In the genomic region with DNA sequence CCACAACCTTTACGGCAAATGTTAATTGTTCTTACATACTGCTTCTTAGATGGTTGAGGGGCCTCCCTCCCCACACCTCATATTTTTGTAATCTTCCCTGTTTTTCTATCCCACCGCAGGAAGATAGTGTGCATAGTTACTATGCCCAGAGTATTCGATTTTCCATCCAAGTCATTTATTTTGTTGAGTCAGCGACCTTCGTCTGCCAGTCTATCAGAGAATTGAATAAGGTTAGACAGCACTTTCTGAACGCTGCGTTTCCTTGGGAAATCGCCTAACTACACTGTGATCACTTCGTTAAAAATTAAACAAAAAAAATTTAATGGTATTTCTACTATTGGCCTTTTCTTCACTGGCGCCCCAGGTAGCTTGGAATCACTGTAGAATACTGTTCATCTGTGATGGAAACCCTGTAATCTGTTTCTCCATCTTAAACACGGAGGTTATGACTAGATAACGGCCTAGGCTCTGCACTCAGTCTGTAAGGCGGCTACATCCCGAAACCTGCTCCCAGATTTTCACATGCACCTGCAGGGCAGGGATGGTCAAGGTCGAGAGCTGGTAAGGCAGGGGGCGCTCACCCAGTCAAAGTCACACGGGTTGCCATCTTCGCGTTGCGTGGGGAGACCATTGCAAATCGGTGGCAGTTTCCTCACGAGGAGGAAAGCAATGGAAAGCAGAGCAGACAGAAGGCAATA, we compare ENCODE assay signal across 8 mouse cellular contexts. TPM values are rescaled to one million over a fixed set of nuclear protein-coding genes. Genes with fewer than 3 reads are reported as not detected.
DNase-seq lines count a peak whose midpoint lies in the region; ATAC-seq and TF ChIP-seq lines count a peak whose summit lies in the region.

No protein-coding gene starts in this region.

- H3K9ac ChIP-seq in embryonic facial prominence, embryonic 13.5 days, result peak overlapping the region; percentile 71
- H3K9ac ChIP-seq in intestine, postnatal 0 days (ENCODE audit: low read depth, low read length), result peak overlapping the region; percentile 38
- H3K9ac ChIP-seq in neural tube, embryonic 11.5 days (ENCODE audit: low read length), result peak overlapping the region; percentile 48

- WGBS in embryonic facial prominence, embryonic 13.5 days, result 12% methylated on average over 22 of the region's 22 CpGs
- WGBS in intestine, postnatal 0 days, result 4% methylated on average over 22 of the region's 22 CpGs
- WGBS in neural tube, embryonic 11.5 days, result 11% methylated on average over 22 of the region's 22 CpGs

- peaks cover 25% of the 10 kb centered on the region for H3K79me3 ChIP-seq in C2C12 (ENCODE audit: low read depth)

- H3ac ChIP-seq in C2C12 (ENCODE audit: control insufficient read depth, insufficient read length, low read depth), result peak overlapping the region; percentile 76

- peaks cover 18% of the 10 kb centered on the region for H3K4me1 ChIP-seq in embryonic facial prominence, embryonic 13.5 days
- H3K4me1 ChIP-seq in intestine, postnatal 0 days (replicated peaks; ENCODE audit: control insufficient read depth, insufficient read depth, low read length), result no peaks in the 10 kb centered on the region; the same call in 1 of the 2 replicates
- H3K4me1 ChIP-seq in neural tube, embryonic 11.5 days (ENCODE audit: control insufficient read depth, insufficient read depth, low read length), result peaks cover 13% of the 10 kb centered on the region

- ATAC-seq in frontal cortex, adult (ENCODE audit: low TSS enrichment), result peak; percentile 54
- ATAC-seq in embryonic facial prominence, embryonic 13.5 days (ENCODE audit: insufficient number of reproducible peaks, insufficient read depth, low FRiP score, low TSS enrichment, low read depth), result no peak; the same call in 1 of the 2 replicates
- ATAC-seq in intestine, postnatal 0 days, result peak; percentile 29; the same call in 1 of the 2 replicates
- peak; percentile 64 for ATAC-seq in neural tube, embryonic 11.5 days (ENCODE audit: insufficient read depth, low FRiP score, low TSS enrichment)

- no peak for DNase-seq in frontal cortex, postnatal 10 days (ENCODE audit: low spot score in 2 of 2)
- DNase-seq in neural tube, embryonic 11.5 days (ENCODE audit: low spot score), result no peak
- no peak for DNase-seq in layer of hippocampus, postnatal 36 days
- no peak for DNase-seq in urinary bladder, postnatal 10 days (ENCODE audit: low spot score)

- H3K4me3 ChIP-seq in C2C12 (ENCODE audit: insufficient read depth, poor library complexity, severe bottlenecking), result peak overlapping the region; percentile 98
- peak overlapping the region; percentile 99 for H3K4me3 ChIP-seq in embryonic facial prominence, embryonic 13.5 days
- H3K4me3 ChIP-seq in intestine, postnatal 0 days (ENCODE audit: low read depth, low read length), result peak overlapping the region; percentile 74
- peak overlapping the region; percentile 56 for H3K4me3 ChIP-seq in neural tube, embryonic 11.5 days (ENCODE audit: low read depth, low read length)

- peak overlapping the region; percentile 78 for H3K4me2 ChIP-seq in embryonic facial prominence, embryonic 13.5 days
- peak overlapping the region; percentile 77 for H3K4me2 ChIP-seq in intestine, postnatal 0 days (replicated peaks; ENCODE audit: low read depth)
- peak overlapping the region; percentile 70 for H3K4me2 ChIP-seq in neural tube, embryonic 11.5 days (ENCODE audit: low read depth)

- no peaks in the 10 kb centered on the region for H3K9me3 ChIP-seq in embryonic facial prominence, embryonic 13.5 days
- no peaks in the 10 kb centered on the region for H3K9me3 ChIP-seq in intestine, postnatal 0 days (ENCODE audit: control insufficient read depth)
- H3K9me3 ChIP-seq in neural tube, embryonic 11.5 days (ENCODE audit: control insufficient read depth, low read length), result no peaks in the 10 kb centered on the region

- H3K79me2 ChIP-seq in C2C12 (ENCODE audit: control insufficient read depth, insufficient read depth), result peaks cover 47% of the 10 kb centered on the region

- peaks cover 34% of the 10 kb centered on the region for H3K36me3 ChIP-seq in C2C12 (ENCODE audit: control insufficient read depth, insufficient read depth)
- peaks cover 39% of the 10 kb centered on the region for H3K36me3 ChIP-seq in embryonic facial prominence, embryonic 13.5 days
- H3K36me3 ChIP-seq in intestine, postnatal 0 days (ENCODE audit: control insufficient read depth, insufficient read depth), result peaks cover 21% of the 10 kb centered on the region; the same call in 1 of the 2 replicates
- peaks cover 15% of the 10 kb centered on the region for H3K36me3 ChIP-seq in neural tube, embryonic 11.5 days (ENCODE audit: control insufficient read depth, insufficient read depth, low read length)

- H3K27ac ChIP-seq in embryonic facial prominence, embryonic 13.5 days, result no peak overlapping the region
- peak overlapping the region; percentile 46 for H3K27ac ChIP-seq in intestine, postnatal 0 days (ENCODE audit: low read depth, low read length)
- H3K27ac ChIP-seq in neural tube, embryonic 11.5 days (ENCODE audit: low read depth, low read length), result no peak overlapping the region

- H3K27me3 ChIP-seq in C2C12 (ENCODE audit: control insufficient read depth, insufficient read depth, insufficient read length), result no peaks in the 10 kb centered on the region
- no peaks in the 10 kb centered on the region for H3K27me3 ChIP-seq in embryonic facial prominence, embryonic 13.5 days
- no peaks in the 10 kb centered on the region for H3K27me3 ChIP-seq in intestine, postnatal 0 days (replicated peaks; ENCODE audit: control insufficient read depth, insufficient read depth, low read length)
- H3K27me3 ChIP-seq in neural tube, embryonic 11.5 days (ENCODE audit: control insufficient read depth, insufficient read depth, low read length), result no peaks in the 10 kb centered on the region

- TF ChIP-seq CTCF in C2C12 (IDR thresholded peaks at IDR 0.05; ENCODE audit: control insufficient read depth, insufficient read depth, insufficient read length), result peak; percentile 28
- TF ChIP-seq CTCF in intestine, postnatal 0 days (IDR thresholded peaks at IDR 0.05; ENCODE audit: low read depth), result peak; percentile 72

TF ChIP-seq in C2C12, 6 proteins besides CTCF, POLR2A, EP300 and RAD21:
- TF ChIP-seq FOSL1 (IDR thresholded peaks at IDR 0.05; ENCODE audit: insufficient read depth, low read length, poor library complexity, severe bottlenecking), result no peak
- no peak for TF ChIP-seq MAX (IDR thresholded peaks at IDR 0.05)
- no peak for TF ChIP-seq MYOD1 (IDR thresholded peaks at IDR 0.05; ENCODE audit: control insufficient read depth, insufficient read length, low read depth)
- TF ChIP-seq MYOG (IDR thresholded peaks at IDR 0.05; ENCODE audit: control insufficient read depth, extremely low read depth, insufficient read length), result no peak
- TF ChIP-seq CEBPB (IDR thresholded peaks at IDR 0.05; ENCODE audit: low read depth), result no peak
- TF ChIP-seq USF1 (IDR thresholded peaks at IDR 0.05; ENCODE audit: low read depth), result no peak
TF ChIP-seq in C2C12: peak in this region for 0.

RNA-seq across cellular contexts. Expression of a gene that starts 0.4 kb away (rescaled TPM):
- not detected for polyA plus RNA-seq in C2C12 (2012; fragmentation: generic; extraction: Trizol)
- polyA plus RNA-seq in embryonic facial prominence, embryonic 13.5 days (2015; fragmentation: Nextera tagmentation; extraction: Ambion mirVana), result not detected in 2 replicates
- polyA plus RNA-seq in intestine, postnatal 0 days (2015; fragmentation: Nextera tagmentation; extraction: Ambion mirVana), result not detected in 2 replicates
- polyA plus RNA-seq in neural tube, embryonic 11.5 days (2014; fragmentation: Nextera tagmentation; extraction: Ambion mirVana), result not detected in 2 replicates
- total RNA-seq in layer of hippocampus, postnatal 36 days (2021), result 1 to 10 TPM; 3.8 to 3.9 TPM

RNA-seq across cellular contexts. Expression of a gene that starts 0.8 kb away (rescaled TPM):
- polyA plus RNA-seq in C2C12 (2012; fragmentation: generic; extraction: Trizol), result 20.4 TPM
- 33.4 and 38.5 TPM in 2 replicates for polyA plus RNA-seq in embryonic facial prominence, embryonic 13.5 days (2015; fragmentation: Nextera tagmentation; extraction: Ambion mirVana)
- polyA plus RNA-seq in intestine, postnatal 0 days (2015; fragmentation: Nextera tagmentation; extraction: Ambion mirVana), result 20.6 and 21.0 TPM in 2 replicates
- polyA plus RNA-seq in neural tube, embryonic 11.5 days (2014; fragmentation: Nextera tagmentation; extraction: Ambion mirVana), result 59.4 and 59.6 TPM in 2 replicates
- 10 to 100 TPM; 29.5 to 32.2 TPM for total RNA-seq in layer of hippocampus, postnatal 36 days (2021)

RNA-seq across cellular contexts. Expression of a gene that starts 1.5 kb away (rescaled TPM):
- 90.0 TPM for polyA plus RNA-seq in C2C12 (2012; fragmentation: generic; extraction: Trizol)
- polyA plus RNA-seq in embryonic facial prominence, embryonic 13.5 days (2015; fragmentation: Nextera tagmentation; extraction: Ambion mirVana), result 105 and 113 TPM in 2 replicates
- polyA plus RNA-seq in intestine, postnatal 0 days (2015; fragmentation: Nextera tagmentation; extraction: Ambion mirVana), result 81.7 and 85.0 TPM in 2 replicates
- polyA plus RNA-seq in neural tube, embryonic 11.5 days (2014; fragmentation: Nextera tagmentation; extraction: Ambion mirVana), result 180 and 189 TPM in 2 replicates
- total RNA-seq in layer of hippocampus, postnatal 36 days (2021), result 100 to 1,000 TPM; 225 to 252 TPM

RNA-seq across cellular contexts. Expression of a gene that starts 6.8 kb away (rescaled TPM):
- 355 TPM for polyA plus RNA-seq in C2C12 (2012; fragmentation: generic; extraction: Trizol)
- polyA plus RNA-seq in embryonic facial prominence, embryonic 13.5 days (2015; fragmentation: Nextera tagmentation; extraction: Ambion mirVana), result 292 and 345 TPM in 2 replicates
- 83.4 and 90.7 TPM in 2 replicates for polyA plus RNA-seq in intestine, postnatal 0 days (2015; fragmentation: Nextera tagmentation; extraction: Ambion mirVana)
- polyA plus RNA-seq in neural tube, embryonic 11.5 days (2014; fragmentation: Nextera tagmentation; extraction: Ambion mirVana), result 378 and 404 TPM in 2 replicates
- total RNA-seq in layer of hippocampus, postnatal 36 days (2021), result 10 to 100 TPM; 26.7 to 28.3 TPM

RNA-seq across cellular contexts. Expression of a gene that starts 18.5 kb away (rescaled TPM):
- 0.08 TPM for polyA plus RNA-seq in C2C12 (2012; fragmentation: generic; extraction: Trizol)
- polyA plus RNA-seq in embryonic facial prominence, embryonic 13.5 days (2015; fragmentation: Nextera tagmentation; extraction: Ambion mirVana), result 0.36 and 0.41 TPM in 2 replicates
- 0.07 TPM in 1 of 2 replicates, not detected in the other for polyA plus RNA-seq in intestine, postnatal 0 days (2015; fragmentation: Nextera tagmentation; extraction: Ambion mirVana)
- 0.21 and 0.27 TPM in 2 replicates for polyA plus RNA-seq in neural tube, embryonic 11.5 days (2014; fragmentation: Nextera tagmentation; extraction: Ambion mirVana)
- total RNA-seq in layer of hippocampus, postnatal 36 days (2021), result not detected
